Mouse (Mus musculus): ENCODE data around the gene Tyrp1.

Gene Tyrp1

DNA sequence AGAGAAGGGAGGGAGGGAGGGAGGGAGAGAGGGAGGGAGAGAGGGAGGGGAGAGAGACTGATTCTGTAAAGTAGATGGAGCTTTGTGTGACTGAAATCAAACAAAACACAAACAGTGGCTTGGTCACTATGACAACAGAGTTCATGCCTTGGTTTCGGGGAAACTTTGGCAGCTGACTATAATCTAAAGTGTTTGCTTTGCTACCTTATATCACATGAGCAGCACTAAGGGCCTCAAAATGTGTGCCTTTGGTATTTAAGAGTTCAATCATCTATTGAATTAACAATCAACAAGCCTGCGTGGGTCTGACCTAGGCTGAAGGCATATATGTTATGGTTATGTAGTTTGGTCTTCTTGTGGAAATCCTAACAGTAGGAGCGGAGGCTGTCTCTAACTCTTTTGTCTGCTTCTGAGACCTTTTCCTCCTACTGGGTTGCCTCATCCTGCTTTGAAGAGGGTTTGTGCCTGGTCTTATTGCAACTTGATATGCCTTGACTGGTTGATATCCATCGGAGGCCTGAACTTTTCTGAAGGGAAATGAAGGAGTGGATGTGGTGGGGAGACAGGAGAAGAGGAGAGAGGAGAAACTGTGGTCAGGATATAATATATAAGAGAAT is 61.5 kb downstream of the Tyrp1 start:
- DNase-seq = no peak
